Mouse (Mus musculus) lung, embryonic 16.5 days (tissue): Measurements from ENCODE around the gene Ppp4r1. TPM values are rescaled to one million over a fixed set of nuclear protein-coding genes. Genes with fewer than 3 reads are reported as not detected.
A peak's percentile ranks its signal among the peaks of the same experiment; 100 is the strongest.

Experiments
- ATAC-seq: fragments of 200-750 bp; cut with Nextera tagmentation; 2 replicates; pipeline ENCODE4 v1.8.0; 2017; ENCODE audit warnings: low read depth, mild to moderate bottlenecking, moderate library complexity
- H3K27ac ChIP-seq: fragments of 300-500 bp; sonication (generic); 2 replicates; pipeline ENCODE4 v1.5.1; 2014; ENCODE audit warnings: mild to moderate bottlenecking, control low read depth, low read length
- H3K27me3 ChIP-seq: fragments of 300-500 bp; sonication (generic); 2 replicates; pipeline ENCODE4 v1.6.1; 2014; ENCODE audit warnings: low read depth, low read length, mixed read lengths; ENCODE audit not compliant: control insufficient read depth, insufficient read depth
- H3K36me3 ChIP-seq: fragments of 300-500 bp; sonication (generic); 2 replicates; pipeline ENCODE4 v1.6.1; 2014; ENCODE audit warnings: low read length; ENCODE audit not compliant: control insufficient read depth, insufficient read depth
- H3K4me1 ChIP-seq: fragments of 300-500 bp; sonication (generic); replicated peaks from 2 replicates; pipeline ENCODE4 v1.6.1; 2014; ENCODE audit warnings: low read length, mixed read lengths; ENCODE audit not compliant: control insufficient read depth, insufficient read depth
- H3K4me2 ChIP-seq: fragments of 300-500 bp; sonication (generic); 2 replicates; pipeline ENCODE4 v1.6.1; 2014; ENCODE audit warnings: low read depth, low read length, control low read depth
- H3K4me3 ChIP-seq: fragments of 300-500 bp; sonication (generic); 2 replicates; pipeline ENCODE4 v1.5.1; 2014; ENCODE audit warnings: mild to moderate bottlenecking, low read length, control low read depth
- H3K9ac ChIP-seq: fragments of 300-500 bp; sonication (generic); 2 replicates; pipeline ENCODE4 v1.6.1; 2014; ENCODE audit warnings: low read length, control low read depth
- H3K9me3 ChIP-seq: fragments of 300-500 bp; sonication (generic); 2 replicates; pipeline ENCODE4 v1.6.1; 2016; ENCODE audit warnings: low read length; ENCODE audit not compliant: control insufficient read depth
- WGBS: fragments of 180-500 bp; shearing (Covaris S2); extraction: QIAGEN DNeasy Blood & Tissue Kit; methylation state at CpG from one replicate; pipeline ENCODE4 v1.1.7; 2014; 5-methylcytosine and 5-hydroxymethylcytosine counted together
- polyA plus RNA-seq: library from polyadenylated mRNA; unstranded; fragments of >200 nt; fragmentation: Nextera tagmentation; extraction: Ambion mirVana; gene quantifications from 2 replicates; pipeline ENCODE4 v1.2.1, GENCODE M21; 2015

Ppp4r1 gene
- polyA plus RNA-seq, 1 experiment from 2014 or later, result 40.0 TPM

GRCm38 (mm10) chr17:65783182-65784161 is 1.1 kb downstream of the Ppp4r1 start:
- H3K4me2 ChIP-seq, result peak overlapping the region; percentile 76
- peak overlapping the region; percentile 99 for H3K9ac ChIP-seq
- peak overlapping the region; percentile 77 for H3K4me3 ChIP-seq
- H3K4me1 ChIP-seq, result peaks cover 24% of the 10 kb centered on the region
- no peaks in the 10 kb centered on the region for H3K27me3 ChIP-seq
- peak; percentile 68 for ATAC-seq
- no peaks in the 10 kb centered on the region for H3K9me3 ChIP-seq
- 0% methylated on average over 47 of the region's 135 CpGs for WGBS
- H3K36me3 ChIP-seq, result no peaks in the 10 kb centered on the region
- H3K27ac ChIP-seq, result peak overlapping the region; percentile 99

- Histone ChIP-seq H3K9ac (peak overlapping the region; percentile 55; the same call in 1 of the 2 replicates), H3K36me3 (no peaks in the 10 kb centered on the region), H3K4me3 (peak overlapping the region; percentile 32), H3K27me3 (no peaks in the 10 kb centered on the region), H3K27ac (no peak overlapping the region), H3K4me1 (peaks cover 26% of the 10 kb centered on the region), H3K4me2 (peak overlapping the region; percentile 70), H3K9me3 (no peaks in the 10 kb centered on the region)
- 53% methylated on average over 8 of the region's 8 CpGs for WGBS
- no peak for ATAC-seq
Observed at GRCm38 (mm10) chr17:65784610-65785140, 2.3 kb downstream of the Ppp4r1 start.

- H3K9ac ChIP-seq, result no peak overlapping the region
- no peaks in the 10 kb centered on the region for H3K9me3 ChIP-seq
- no peak overlapping the region for H3K4me2 ChIP-seq
- H3K36me3 ChIP-seq, result no peaks in the 10 kb centered on the region
- peaks cover 26% of the 10 kb centered on the region for H3K4me1 ChIP-seq
- no peak for ATAC-seq
- no peak overlapping the region for H3K4me3 ChIP-seq
- no peak overlapping the region for H3K27ac ChIP-seq
- H3K27me3 ChIP-seq, result no peaks in the 10 kb centered on the region
Observed at GRCm38 (mm10) chr17:65785707-65786106, 3.3 kb downstream of the Ppp4r1 start.

DNA sequence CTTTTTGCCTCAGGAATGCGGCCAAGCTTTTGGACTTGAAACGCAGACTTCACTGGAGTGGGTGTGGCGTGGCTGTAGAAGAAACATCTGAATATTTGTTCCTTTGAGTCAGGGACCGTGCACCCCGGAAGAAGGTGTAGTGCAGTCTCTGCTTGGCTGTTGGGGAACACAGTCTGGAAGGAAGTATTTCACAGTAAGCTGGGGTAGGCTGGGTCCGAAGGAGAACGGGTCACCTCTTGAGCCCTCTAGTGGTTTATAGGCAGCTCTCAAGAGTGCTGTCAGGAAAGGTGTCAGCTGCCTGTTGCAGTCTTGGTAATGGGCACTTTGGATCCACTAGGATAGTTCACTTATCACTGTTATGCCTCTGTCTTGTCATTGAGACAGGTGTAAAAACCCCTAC is 3.9 kb downstream of the Ppp4r1 start:
- H3K4me1 ChIP-seq, result peaks cover 24% of the 10 kb centered on the region
- H3K4me2 ChIP-seq, result no peak overlapping the region
- no peak overlapping the region for H3K27ac ChIP-seq
- no peak overlapping the region for H3K4me3 ChIP-seq
- H3K9ac ChIP-seq, result no peak overlapping the region
- no peaks in the 10 kb centered on the region for H3K27me3 ChIP-seq
- ATAC-seq, result no peak
- no peaks in the 10 kb centered on the region for H3K9me3 ChIP-seq
- no peaks in the 10 kb centered on the region for H3K36me3 ChIP-seq
- WGBS, result 56% methylated on average over 7 of the region's 7 CpGs

- 70% methylated on average over 4 of the region's 4 CpGs for WGBS
Observed at GRCm38 (mm10) chr17:65787261-65787660, 4.9 kb downstream of the Ppp4r1 start.

GRCm38 (mm10) chr17:65788542-65789291 is 6.3 kb downstream of the Ppp4r1 start:
- no peak overlapping the region for H3K27ac ChIP-seq
- peak; percentile 16; the same call in 1 of the 2 replicates for ATAC-seq
- no peaks in the 10 kb centered on the region for H3K36me3 ChIP-seq
- H3K4me3 ChIP-seq, result no peak overlapping the region
- H3K9ac ChIP-seq, result no peak overlapping the region
- H3K9me3 ChIP-seq, result no peaks in the 10 kb centered on the region
- no peak overlapping the region for H3K4me2 ChIP-seq
- peaks cover 17% of the 10 kb centered on the region for H3K4me1 ChIP-seq
- H3K27me3 ChIP-seq, result no peaks in the 10 kb centered on the region
- WGBS, result 52% methylated on average over 12 of the region's 12 CpGs

More at GRCm38 (mm10) chr17:65787261-65787660, 4.9 kb downstream of the Ppp4r1 start:
- Histone ChIP-seq H3K9me3 (no peaks in the 10 kb centered on the region), H3K9ac (no peak overlapping the region), H3K36me3 (no peaks in the 10 kb centered on the region), H3K4me2 (no peak overlapping the region), H3K27ac (no peak overlapping the region), H3K27me3 (no peaks in the 10 kb centered on the region), H3K4me1 (peaks cover 17% of the 10 kb centered on the region), H3K4me3 (no peak overlapping the region)
- ATAC-seq, result no peak

- Histone ChIP-seq H3K4me3 (no peak overlapping the region), H3K9me3 (no peaks in the 10 kb centered on the region), H3K4me1 (peaks cover 14% of the 10 kb centered on the region), H3K4me2 (no peak overlapping the region), H3K27ac (no peak overlapping the region), H3K27me3 (no peaks in the 10 kb centered on the region), H3K36me3 (no peaks in the 10 kb centered on the region), H3K9ac (no peak overlapping the region)
- no peak for ATAC-seq
- WGBS, result 82% methylated on average over 6 of the region's 6 CpGs
Observed at GRCm38 (mm10) chr17:65789576-65789975, 7.2 kb downstream of the Ppp4r1 start.

DNA sequence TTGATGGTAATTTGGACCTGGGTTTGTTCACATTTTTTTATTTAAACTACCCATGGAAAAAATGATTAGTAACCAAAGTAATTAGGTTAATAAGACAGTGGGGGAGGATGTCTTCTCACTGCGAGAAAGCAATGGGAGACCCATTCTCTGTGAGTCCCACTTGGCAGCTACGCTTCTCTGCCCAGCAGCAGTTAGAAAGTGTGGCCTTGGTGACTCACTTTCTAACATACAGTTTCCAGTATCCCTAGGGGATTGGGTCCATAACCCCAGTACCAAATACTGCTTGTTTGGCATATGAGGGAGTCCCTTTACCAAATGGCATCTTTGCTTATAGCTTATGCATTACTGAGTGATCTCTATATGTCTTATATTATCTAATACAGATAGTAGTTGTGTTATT is 8.8 kb downstream of the Ppp4r1 start:
- no peaks in the 10 kb centered on the region for H3K36me3 ChIP-seq
- no peaks in the 10 kb centered on the region for H3K27me3 ChIP-seq
- H3K4me2 ChIP-seq, result no peak overlapping the region
- H3K27ac ChIP-seq, result no peak overlapping the region
- H3K9ac ChIP-seq, result no peak overlapping the region
- no peaks in the 10 kb centered on the region for H3K9me3 ChIP-seq
- peaks cover 11% of the 10 kb centered on the region for H3K4me1 ChIP-seq
- 93% methylated on average over 2 of the region's 2 CpGs for WGBS
- ATAC-seq, result no peak
- no peak overlapping the region for H3K4me3 ChIP-seq
